Mouse (Mus musculus): ENCODE results near the gene Mapk11.

GRCm38 (mm10) chr15:89170102-89170501, 20.7 kb upstream of the Mapk11 start:
- TF ChIP-seq POLR2A (IDR thresholded peaks at IDR 0.05; ENCODE audit: borderline replicate concordance, extremely low read depth, low read depth, low read length) (no peak), CTCF (IDR thresholded peaks at IDR 0.05; ENCODE audit: insufficient read depth, low read length) (no peak)
